Comparison of ENCODE assay signal across 14 mouse cellular contexts in the genomic region with DNA sequence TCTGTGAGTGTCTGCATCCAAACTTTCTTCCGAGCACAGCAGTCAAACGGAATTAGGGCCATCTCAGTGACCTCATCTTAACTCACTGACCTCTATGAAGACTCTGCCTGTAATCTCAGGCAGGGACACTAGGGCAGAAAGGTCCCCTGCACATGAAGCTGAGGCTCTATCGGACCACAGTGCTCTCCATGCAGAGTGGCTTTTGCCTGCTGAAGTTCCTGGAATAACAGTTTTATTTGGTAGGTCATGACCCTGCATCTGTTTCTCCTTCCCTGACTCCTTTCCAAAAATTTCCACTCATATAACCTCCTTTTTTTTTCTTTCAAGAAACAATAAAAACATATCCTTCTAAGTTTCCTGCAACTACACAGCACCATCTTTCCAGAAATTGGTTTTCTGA.
DNase-seq lines count a peak whose midpoint lies in the region; ATAC-seq and TF ChIP-seq lines count a peak whose summit lies in the region.
"Had no signal": no experiment of that assay in that cellular context is flagged by ENCODE, and none has a peak within 500 bp of the region (broad histone marks: within the 10 kb centered on the region; RNA-seq: fewer than 3 reads in every experiment).

No protein-coding gene starts in this region.

- WGBS in forebrain, embryonic 11.5 days: 69% methylated on average over 3 of the region's 3 CpGs
- 79% methylated on average over 3 of the region's 3 CpGs for WGBS in forebrain, postnatal 0 days
- 59% methylated on average over 3 of the region's 3 CpGs for WGBS in heart, embryonic 12.5 days

- no peaks in the 10 kb centered on the region for H3K4me1 ChIP-seq in forebrain, embryonic 11.5 days (replicated peaks; ENCODE audit: control insufficient read depth, insufficient read depth, low read length)
- no peaks in the 10 kb centered on the region for H3K4me1 ChIP-seq in forebrain, postnatal 0 days (ENCODE audit: insufficient read depth)
- H3K4me1 ChIP-seq in heart, embryonic 12.5 days (replicated peaks): no peaks in the 10 kb centered on the region
- H3K4me1 ChIP-seq: embryonic facial prominence, embryonic 12.5 days; hindbrain, embryonic 15.5 days had no signal

- H3K36me3 ChIP-seq in forebrain, embryonic 11.5 days (ENCODE audit: control insufficient read depth, insufficient read depth, low read length): no peaks in the 10 kb centered on the region
- no peaks in the 10 kb centered on the region for H3K36me3 ChIP-seq in forebrain, postnatal 0 days (ENCODE audit: insufficient read depth)
- no peaks in the 10 kb centered on the region for H3K36me3 ChIP-seq in heart, embryonic 12.5 days
- H3K36me3 ChIP-seq: embryonic facial prominence, embryonic 12.5 days; hindbrain, embryonic 15.5 days had no signal

- no peak overlapping the region for H3K27ac ChIP-seq in forebrain, embryonic 11.5 days (ENCODE audit: low read depth, low read length)
- no peak overlapping the region for H3K27ac ChIP-seq in forebrain, postnatal 0 days (ENCODE audit: low read depth, low read length)
- H3K27ac ChIP-seq in heart, embryonic 12.5 days (ENCODE audit: poor library complexity, severe bottlenecking): no peak overlapping the region
- H3K27ac ChIP-seq: embryonic facial prominence, embryonic 12.5 days; hindbrain, embryonic 15.5 days; stomach, postnatal 0 days had no signal

- TF ChIP-seq CTCF in forebrain, postnatal 0 days (IDR thresholded peaks at IDR 0.05; ENCODE audit: low read depth): no peak

- no peak overlapping the region for H3K9ac ChIP-seq in forebrain, embryonic 11.5 days (ENCODE audit: low read length)
- no peak overlapping the region for H3K9ac ChIP-seq in forebrain, postnatal 0 days
- H3K9ac ChIP-seq in heart, embryonic 12.5 days: no peak overlapping the region
- H3K9ac ChIP-seq: embryonic facial prominence, embryonic 12.5 days; hindbrain, embryonic 15.5 days had no signal

- H3K4me2 ChIP-seq in forebrain, embryonic 11.5 days (ENCODE audit: low read depth, low read length, severe bottlenecking): no peak overlapping the region
- H3K4me2 ChIP-seq in forebrain, postnatal 0 days (ENCODE audit: low read depth): no peak overlapping the region
- H3K4me2 ChIP-seq in heart, embryonic 12.5 days: no peak overlapping the region
- H3K4me2 ChIP-seq: embryonic facial prominence, embryonic 12.5 days; hindbrain, embryonic 15.5 days had no signal

- peak; percentile 33 for DNase-seq in forebrain, embryonic 11.5 days (ENCODE audit: low spot score)
- DNase-seq in forebrain, postnatal 0 days: no peak
- peak; percentile 30 to 49 for DNase-seq in heart, adult 9 months (ENCODE audit: low spot score in 2 of 2)
- peak; percentile 71 for DNase-seq in 3T3-L1 (ENCODE audit: low read depth, low spot score)
- peak; percentile 74 for DNase-seq in kidney, postnatal 14 days
- no peak for DNase-seq in spleen, adult 18-20 months
- DNase-seq in frontal cortex, postnatal 14 days (ENCODE audit: low spot score in 2 of 2): no peak
- DNase-seq: adrenal gland, adult 8-10 months; cerebellum, adult 11-12 months had no signal

- no peaks in the 10 kb centered on the region for H3K27me3 ChIP-seq in forebrain, embryonic 11.5 days (ENCODE audit: control insufficient read depth, insufficient read depth, low read length)
- H3K27me3 ChIP-seq in forebrain, postnatal 0 days (ENCODE audit: insufficient read depth, low read length): no peaks in the 10 kb centered on the region
- H3K27me3 ChIP-seq in heart, embryonic 12.5 days (replicated peaks): no peaks in the 10 kb centered on the region
- H3K27me3 ChIP-seq: embryonic facial prominence, embryonic 12.5 days; hindbrain, embryonic 15.5 days had no signal

- no peak overlapping the region for H3K4me3 ChIP-seq in forebrain, embryonic 11.5 days (ENCODE audit: low read depth, low read length)
- no peak overlapping the region for H3K4me3 ChIP-seq in forebrain, postnatal 0 days (ENCODE audit: low read depth, low read length)
- no peak overlapping the region for H3K4me3 ChIP-seq in heart, embryonic 12.5 days
- H3K4me3 ChIP-seq: embryonic facial prominence, embryonic 12.5 days; hindbrain, embryonic 15.5 days had no signal

- H3K9me3 ChIP-seq in forebrain, embryonic 11.5 days (ENCODE audit: control insufficient read depth, low read length): no peaks in the 10 kb centered on the region
- no peaks in the 10 kb centered on the region for H3K9me3 ChIP-seq in forebrain, postnatal 0 days (ENCODE audit: low read length)
- H3K9me3 ChIP-seq in heart, embryonic 12.5 days (replicated peaks): 0 out of 2 replicates have a peak, but pooled peaks cover 3% of the 10 kb centered on the region
- H3K9me3 ChIP-seq: embryonic facial prominence, embryonic 12.5 days; hindbrain, embryonic 15.5 days had no signal

- no peak for ATAC-seq in forebrain, embryonic 11.5 days (replicated peaks; ENCODE audit: low FRiP score)
- ATAC-seq in forebrain, postnatal 0 days: no peak
- no peak for ATAC-seq in heart, embryonic 12.5 days (ENCODE audit: insufficient number of reproducible peaks, low FRiP score)
- ATAC-seq: forebrain, embryonic 16.5 days had no signal

Comparison
In these comparisons a context has a peak if more than half of its experiments do, and no peak if none do; other contexts are left out.
1. DNase-seq: peak in forebrain, embryonic 11.5 days (single experiment), heart, adult 9 months (2 of 2), 3T3-L1 (single experiment) and kidney, postnatal 14 days (single experiment); none in forebrain, postnatal 0 days (single experiment), spleen, adult 18-20 months (0 of 2) and frontal cortex, postnatal 14 days (0 of 2).